Mouse (Mus musculus) kidney, adult 10 weeks (tissue): Measurements from ENCODE around the gene Kdm5d. TPM values are rescaled to one million over a fixed set of nuclear protein-coding genes. Genes with fewer than 3 reads are reported as not detected.

Experiments used
- polyA plus RNA-seq: library from polyadenylated mRNA; stranded (reverse); fragments of 350-450 nt; fragmentation: Illumina TruSeq; extraction: RNeasy Lipid Tissue Mini Kit (QIAGEN cat#74804); gene quantifications from one replicate; pipeline ENCODE4 v1.2.3, GENCODE M21; 2014; ENCODE audit warnings: low read depth, low replicate concordance

Gene Kdm5d
- polyA plus RNA-seq = not detected

DNA sequence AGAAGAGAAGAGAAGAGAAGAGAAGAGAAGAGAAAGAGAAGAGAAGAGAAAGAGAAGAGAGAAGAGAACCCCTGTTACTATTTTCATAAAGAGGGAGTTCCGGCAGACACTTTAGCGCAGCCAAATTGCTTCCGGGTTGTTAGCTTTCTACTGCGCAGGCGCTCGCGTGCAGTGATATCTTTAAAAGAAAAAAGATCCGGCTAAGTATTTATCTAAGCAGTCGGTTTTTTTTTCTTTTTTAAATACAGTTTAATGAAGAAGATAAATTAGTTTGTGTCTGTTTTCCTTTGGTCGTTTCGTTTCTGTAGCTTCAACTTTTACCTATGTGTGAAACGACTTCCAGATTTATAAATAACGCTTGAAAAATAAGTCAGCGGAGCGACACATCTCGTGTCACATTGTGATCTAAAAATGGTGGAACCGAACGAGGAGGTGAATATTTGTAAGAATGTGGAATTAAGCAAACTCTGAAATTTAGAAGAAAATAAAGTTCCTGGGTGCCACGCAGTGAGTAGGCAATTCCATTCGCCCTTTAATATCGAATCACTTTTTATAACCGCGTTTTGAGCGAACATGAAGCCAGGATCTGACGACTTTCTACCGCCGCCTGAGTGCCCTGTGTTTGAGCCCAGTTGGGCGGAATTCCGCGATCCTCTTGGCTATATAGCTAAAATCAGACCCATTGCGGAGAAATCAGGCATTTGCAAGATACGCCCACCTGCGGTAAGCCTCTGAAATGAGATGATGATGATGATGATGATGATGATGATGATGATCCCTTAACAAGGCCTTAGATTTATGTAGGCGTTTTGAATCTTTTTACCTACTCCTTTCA is at the start of gene Kdm5d:
TSS of gene Kdm5d (plus strand) at position 396 of the 835 bp plus-strand sequence.

Other genes starting within 250 kb of the Kdm5d start
- not detected for gene Zfy1, start 100.4 kb upstream of the Kdm5d start, polyA plus RNA-seq
- not detected for gene Uba1y, start 79.1 kb upstream of the Kdm5d start, polyA plus RNA-seq
- not detected for gene Eif2s3y, start 112.8 kb downstream of the Kdm5d start, polyA plus RNA-seq